Comparison of ENCODE assay signal across 18 mouse cellular contexts in genomic region chr3:58281291-58281690, GRCm38 (mm10).
"Had no signal": no experiment of that assay in that cellular context is flagged by ENCODE, and none has a peak within 500 bp of the region (broad histone marks: within the 10 kb centered on the region; RNA-seq: fewer than 3 reads in every experiment).

No protein-coding gene starts in this region.

- H3K9me3 ChIP-seq: kidney, embryonic 15.5 days; liver, embryonic 15.5 days; lung, embryonic 15.5 days; megakaryocyte, embryonic 14.5 days; midbrain, embryonic 12.5 days; midbrain, embryonic 15.5 days had no signal

- H3K4me1 ChIP-seq: kidney, embryonic 15.5 days; liver, embryonic 15.5 days; lung, embryonic 15.5 days; megakaryocyte, embryonic 14.5 days; midbrain, embryonic 12.5 days; midbrain, embryonic 15.5 days had no signal

- ATAC-seq: midbrain, embryonic 15.5 days had no signal

- H3K9ac ChIP-seq: kidney, embryonic 15.5 days; liver, embryonic 15.5 days; lung, embryonic 15.5 days; midbrain, embryonic 12.5 days; midbrain, embryonic 15.5 days had no signal

- H3K27me3 ChIP-seq: kidney, embryonic 15.5 days; liver, embryonic 15.5 days; lung, embryonic 15.5 days; megakaryocyte, embryonic 14.5 days; midbrain, embryonic 12.5 days; midbrain, embryonic 15.5 days had no signal

- DNase-seq: kidney, postnatal 10 days; kidney, postnatal 36 days; layer of hippocampus, postnatal 36 days; lung, adult 18-20 months; lung, postnatal 10 days; lung, postnatal 36 days; thymus, adult 2 months; thymus, postnatal 14 days; thymus, postnatal 4 days had no signal

- H3K27ac ChIP-seq: kidney, embryonic 15.5 days; left cerebral cortex, adult 2 months; liver, embryonic 15.5 days; lung, embryonic 15.5 days; midbrain, embryonic 12.5 days; midbrain, embryonic 15.5 days; stomach, postnatal 0 days had no signal

- H3K36me3 ChIP-seq: kidney, embryonic 15.5 days; liver, embryonic 15.5 days; lung, embryonic 15.5 days; midbrain, embryonic 12.5 days; midbrain, embryonic 15.5 days had no signal

- H3K4me2 ChIP-seq: kidney, embryonic 15.5 days; liver, embryonic 11.5 days; liver, embryonic 15.5 days; lung, embryonic 15.5 days; midbrain, embryonic 12.5 days; midbrain, embryonic 15.5 days had no signal

- H3K4me3 ChIP-seq: kidney, embryonic 15.5 days; left cerebral cortex, adult 2 months; liver, embryonic 15.5 days; lung, embryonic 15.5 days; megakaryocyte, embryonic 14.5 days; midbrain, embryonic 12.5 days; midbrain, embryonic 15.5 days had no signal
